In genomic region chr14:20388441-20389129, GRCm38 (mm10) we compare ENCODE assay signal across 7 mouse cellular contexts. TPM values are rescaled to one million over a fixed set of nuclear protein-coding genes. Genes with fewer than 3 reads are reported as not detected.
A peak's percentile ranks its signal among the peaks of the same experiment; 100 is the strongest.
DNase-seq lines count a peak whose midpoint lies in the region; ATAC-seq and TF ChIP-seq lines count a peak whose summit lies in the region.

Gene Dnajc9, minus strand, starts transcription at chr14:20388910.

- peaks cover 30% of the 10 kb centered on the region for H3K4me1 ChIP-seq in embryonic facial prominence, embryonic 12.5 days
- H3K4me1 ChIP-seq in heart, adult 2 months (ENCODE audit: control insufficient read depth, insufficient read depth, low read length): peaks cover 2% of the 10 kb centered on the region; the same call in 1 of the 2 replicates
- peaks cover 43% of the 10 kb centered on the region for H3K4me1 ChIP-seq in limb, embryonic 13.5 days
- peaks cover 43% of the 10 kb centered on the region for H3K4me1 ChIP-seq in midbrain, embryonic 16.5 days (ENCODE audit: control insufficient read depth, insufficient read depth, low read length)

- TF ChIP-seq CTCF in heart, adult 2 months (IDR thresholded peaks at IDR 0.05): peak; percentile 27; the same call in 1 of the 2 replicates

- H3K36me3 ChIP-seq in embryonic facial prominence, embryonic 12.5 days: peaks cover 37% of the 10 kb centered on the region
- peaks cover 4% of the 10 kb centered on the region for H3K36me3 ChIP-seq in heart, adult 2 months (ENCODE audit: control insufficient read depth, insufficient read depth, low read length)
- peaks cover 49% of the 10 kb centered on the region for H3K36me3 ChIP-seq in limb, embryonic 13.5 days
- peaks cover 4% of the 10 kb centered on the region for H3K36me3 ChIP-seq in midbrain, embryonic 16.5 days (ENCODE audit: control insufficient read depth, insufficient read depth, low read length)

- DNase-seq in adrenal gland, postnatal 25 days: peak; percentile 96
- peak; percentile 96 to 98 for DNase-seq in heart, adult 2 months
- DNase-seq in kidney, adult 8-10 months: peak; percentile 92 to 96
- peak; percentile 98 to 99 for DNase-seq in spleen, postnatal 10 days (ENCODE audit: low spot score in 2 of 2)

- peak; percentile 72 for ATAC-seq in embryonic facial prominence, embryonic 12.5 days (ENCODE audit: insufficient number of reproducible peaks, insufficient read depth, low FRiP score, low TSS enrichment)
- ATAC-seq in limb, embryonic 13.5 days (ENCODE audit: low FRiP score, low read depth): peak; percentile 69
- ATAC-seq in midbrain, embryonic 16.5 days: peak; percentile 71

- H3K4me2 ChIP-seq in embryonic facial prominence, embryonic 12.5 days (replicated peaks): peak within 1 kb of the TSS; percentile 69
- peak within 1 kb of the TSS; percentile 74 for H3K4me2 ChIP-seq in limb, embryonic 13.5 days (replicated peaks)
- H3K4me2 ChIP-seq in midbrain, embryonic 16.5 days (ENCODE audit: low read length): peak within 1 kb of the TSS; percentile 90

- H3K79me2 ChIP-seq in heart, adult 2 months (replicated peaks; ENCODE audit: control insufficient read depth, insufficient read depth, low read length): peaks cover 2% of the 10 kb centered on the region; the same call in 1 of the 2 replicates

- intact Hi-C loops in heart, adult 2 months (cut with DNase I): loop anchor here (2.0 kb wide), 1 partner anchor 40 kb away; the partner anchor contains the start of genes Ecd and Fam149b

- H3K27me3 ChIP-seq in embryonic facial prominence, embryonic 12.5 days: no peaks in the 10 kb centered on the region
- H3K27me3 ChIP-seq in heart, adult 2 months (ENCODE audit: control insufficient read depth, insufficient read depth, low read length): no peaks in the 10 kb centered on the region
- H3K27me3 ChIP-seq in limb, embryonic 13.5 days: no peaks in the 10 kb centered on the region
- no peaks in the 10 kb centered on the region for H3K27me3 ChIP-seq in midbrain, embryonic 16.5 days (ENCODE audit: control insufficient read depth, insufficient read depth, low read depth, low read length)

- peak within 1 kb of the TSS; percentile 86 for H3K27ac ChIP-seq in embryonic facial prominence, embryonic 12.5 days
- H3K27ac ChIP-seq in heart, adult 2 months: peak within 1 kb of the TSS; percentile 75
- peak within 1 kb of the TSS; percentile 77 for H3K27ac ChIP-seq in limb, embryonic 13.5 days
- H3K27ac ChIP-seq in midbrain, embryonic 16.5 days (ENCODE audit: low read length): peak within 1 kb of the TSS; percentile 84

- peak within 1 kb of the TSS; percentile 85 for H3K9ac ChIP-seq in embryonic facial prominence, embryonic 12.5 days
- H3K9ac ChIP-seq in heart, adult 2 months (ENCODE audit: low read depth, low read length): peak within 1 kb of the TSS; percentile 74
- H3K9ac ChIP-seq in limb, embryonic 13.5 days: peak within 1 kb of the TSS; percentile 88
- peak within 1 kb of the TSS; percentile 81 for H3K9ac ChIP-seq in midbrain, embryonic 16.5 days (ENCODE audit: low read depth, low read length)

- TF ChIP-seq POLR2A in heart, adult 2 months (IDR thresholded peaks at IDR 0.05; ENCODE audit: insufficient read depth, low read depth, low read length): peak; percentile 90

- under 1% methylated on average over 59 of the region's 59 CpGs for WGBS in embryonic facial prominence, embryonic 12.5 days
- under 1% methylated on average over 59 of the region's 59 CpGs for WGBS in heart, adult 2 months
- under 1% methylated on average over 58 of the region's 59 CpGs for WGBS in limb, embryonic 13.5 days
- WGBS in midbrain, embryonic 16.5 days: under 1% methylated on average over 59 of the region's 59 CpGs

- TF ChIP-seq EP300 in heart, adult 2 months (IDR thresholded peaks at IDR 0.05; ENCODE audit: insufficient read depth, low read depth, low read length): 0 out of 2 replicates have a peak, but pooled peaks have one; percentile 51

- H3K9me3 ChIP-seq in embryonic facial prominence, embryonic 12.5 days: no peaks in the 10 kb centered on the region
- H3K9me3 ChIP-seq in limb, embryonic 13.5 days: no peaks in the 10 kb centered on the region
- no peaks in the 10 kb centered on the region for H3K9me3 ChIP-seq in midbrain, embryonic 16.5 days (replicated peaks; ENCODE audit: control insufficient read depth, low read length, poor library complexity, severe bottlenecking)

- peak within 1 kb of the TSS; percentile 86 for H3K4me3 ChIP-seq in embryonic facial prominence, embryonic 12.5 days
- H3K4me3 ChIP-seq in heart, adult 2 months: peak within 1 kb of the TSS; percentile 90
- peak within 1 kb of the TSS; percentile 80 for H3K4me3 ChIP-seq in limb, embryonic 13.5 days
- peak within 1 kb of the TSS; percentile 91 for H3K4me3 ChIP-seq in midbrain, embryonic 16.5 days (ENCODE audit: low read depth, low read length)

RNA-seq across cellular contexts. Expression of gene Dnajc9, which starts in this region (rescaled TPM):
- 35.2 and 39.1 TPM in 2 replicates for total RNA-seq in adrenal gland, postnatal 25 days (2021)
- 231 and 238 TPM in 2 replicates for polyA plus RNA-seq in embryonic facial prominence, embryonic 12.5 days (2016; fragmentation: Nextera tagmentation; extraction: Ambion mirVana)
- total RNA-seq in heart, adult 2 months (2021): 10 to 100 TPM; 11.9 to 13.4 TPM
- 7.2 and 8.2 TPM in 2 replicates for polyA plus RNA-seq in heart, adult 2 months (2012; rRNA removed)
- 213 and 220 TPM in 2 replicates for polyA plus RNA-seq in limb, embryonic 13.5 days (2015; fragmentation: Nextera tagmentation; extraction: Ambion mirVana)
- 123 and 124 TPM in 2 replicates for polyA plus RNA-seq in midbrain, embryonic 16.5 days (2015; fragmentation: Nextera tagmentation; extraction: Ambion mirVana)

Comparison
In these comparisons a context has a peak if more than half of its experiments do, and no peak if none do; other contexts are left out.
1. Peak in every context shown above with its lines: DNase-seq, ATAC-seq, H3K4me3 ChIP-seq and H3K27ac ChIP-seq.
2. RNA of gene Dnajc9 (polyA plus RNA-seq): 231 to 238 TPM in embryonic facial prominence, embryonic 12.5 days, 213 to 220 TPM in limb, embryonic 13.5 days and 123 to 124 TPM in midbrain, embryonic 16.5 days; 7.2 to 8.2 TPM in heart, adult 2 months; every median in the first group is over 10 times any median in the second.